Mouse (Mus musculus) regulatory T cell (primary cell): Measurements from ENCODE around the gene Slc2a9.
"Not testable (repeated sequence)": the region's sequence is repeated elsewhere in the genome, so short reads cannot be mapped to it uniquely, and the experiment has no call there.

ENCODE experiments used
- in situ Hi-C: fragments of 300-600 bp; cut with MboI, MseI; formaldehyde crosslinking; loops from one replicate; pipeline ENCODE4 v1.15.1; 2025; ENCODE audit warnings: high pct_unique_total_duplicates

Slc2a9 gene

GRCm38 (mm10) chr5:38504116-38504515 is 1.2 kb upstream of the Slc2a9 start:
- in situ Hi-C loops, result loop anchor here (10.0 kb wide), 1 partner anchor 1461 kb away; no protein-coding TSS in a partner anchor

- in situ Hi-C loops, result loop anchor here (10.0 kb wide), 1 partner anchor 1465 kb away; no protein-coding TSS in a partner anchor
These were observed 2.9 kb downstream of the Slc2a9 start for GRCm38 (mm10) chr5:38500043-38500442.

GRCm38 (mm10) chr5:38499316-38499811 is 3.6 kb downstream of the Slc2a9 start:
- in situ Hi-C loops, result no loop called here

- in situ Hi-C loops, result no loop called here
These were observed 4.5 kb downstream of the Slc2a9 start for GRCm38 (mm10) chr5:38498479-38498878.

GRCm38 (mm10) chr5:38496491-38497057 is 6.4 kb downstream of the Slc2a9 start:
- in situ Hi-C loops, result no loop called here

GRCm38 (mm10) chr5:38493890-38494289 is 9.1 kb downstream of the Slc2a9 start:
- in situ Hi-C loops, result no loop called here

- in situ Hi-C loops, result no loop called here
These were observed 11.2 kb downstream of the Slc2a9 start for GRCm38 (mm10) chr5:38491763-38492162.

GRCm38 (mm10) chr5:38489739-38490138 is 13.2 kb downstream of the Slc2a9 start:
- in situ Hi-C loops, result no loop called here

GRCm38 (mm10) chr5:38488673-38489615 is 14.0 kb downstream of the Slc2a9 start:
- in situ Hi-C loops, result no loop called here

- in situ Hi-C loops, result no loop called here
These were observed 14.9 kb downstream of the Slc2a9 start for GRCm38 (mm10) chr5:38488026-38488425.

GRCm38 (mm10) chr5:38487247-38487646 is 15.7 kb downstream of the Slc2a9 start:
- in situ Hi-C loops, result no loop called here

- in situ Hi-C loops, result no loop called here
These were observed 17.0 kb downstream of the Slc2a9 start for GRCm38 (mm10) chr5:38485946-38486345.

- in situ Hi-C loops, result no loop called here
These were observed 19.3 kb downstream of the Slc2a9 start for GRCm38 (mm10) chr5:38483518-38484110.

- in situ Hi-C loops, result no loop called here
These were observed 21.9 kb downstream of the Slc2a9 start for GRCm38 (mm10) chr5:38480822-38481707.

- in situ Hi-C loops, result no loop called here
These were observed 22.8 kb downstream of the Slc2a9 start for GRCm38 (mm10) chr5:38479908-38480725.

- in situ Hi-C loops, result not testable (repeated sequence)
These were observed 23.4 kb downstream of the Slc2a9 start for GRCm38 (mm10) chr5:38479545-38479907.

GRCm38 (mm10) chr5:38479027-38479426 is 23.9 kb downstream of the Slc2a9 start:
- in situ Hi-C loops, result no loop called here

GRCm38 (mm10) chr5:38477731-38478445 is 25.1 kb downstream of the Slc2a9 start:
- in situ Hi-C loops, result no loop called here

- in situ Hi-C loops, result no loop called here
These were observed 25.9 kb downstream of the Slc2a9 start for GRCm38 (mm10) chr5:38476861-38477565.
